In genomic region chr2:148731614-148732326, GRCm38 (mm10) we compare ENCODE assay signal across 7 mouse cellular contexts. TPM values are rescaled to one million over a fixed set of nuclear protein-coding genes. Genes with fewer than 3 reads are reported as not detected.
A peak's percentile ranks its signal among the peaks of the same experiment; 100 is the strongest.
DNase-seq lines count a peak whose midpoint lies in the region; ATAC-seq and TF ChIP-seq lines count a peak whose summit lies in the region.

No protein-coding gene starts in this region.

- peak overlapping the region; percentile 89 for H3K4me3 ChIP-seq in ES-Bruce4 (ENCODE audit: low read depth, low read length)
- H3K4me3 ChIP-seq in heart, embryonic 10.5 days = peak overlapping the region; percentile 87
- peak overlapping the region; percentile 82 for H3K4me3 ChIP-seq in lung, embryonic 15.5 days

- TF ChIP-seq EP300 in ES-Bruce4 (IDR thresholded peaks at IDR 0.05; ENCODE audit: insufficient read depth, low read depth, low read length) = no peak

- H3K36me3 ChIP-seq in ES-Bruce4 (ENCODE audit: control insufficient read depth, insufficient read depth, low read length, poor library complexity, severe bottlenecking) = no peaks in the 10 kb centered on the region
- no peaks in the 10 kb centered on the region for H3K36me3 ChIP-seq in heart, embryonic 10.5 days
- H3K36me3 ChIP-seq in lung, embryonic 15.5 days = no peaks in the 10 kb centered on the region

- peak overlapping the region; percentile 48 for H3K9ac ChIP-seq in ES-Bruce4 (ENCODE audit: low read depth, poor library complexity, severe bottlenecking)
- peak overlapping the region; percentile 73 for H3K9ac ChIP-seq in lung, embryonic 15.5 days

- peak; percentile 18 for DNase-seq in ZHBTc4 (ENCODE audit: low read depth, low spot score)
- peak; percentile 39 for DNase-seq in embryo, embryonic 10.5 days (ENCODE audit: low spot score)
- no peak for DNase-seq in heart, embryonic 10.5 days (ENCODE audit: low spot score)
- peak; percentile 25 for DNase-seq in kidney, adult 9 months
- peak; percentile 4 for DNase-seq in ovary, postnatal 10 days (ENCODE audit: low spot score)

- H3K27me3 ChIP-seq in ES-Bruce4 (ENCODE audit: control insufficient read depth, insufficient read depth, low read length, poor library complexity, severe bottlenecking) = no peaks in the 10 kb centered on the region
- H3K27me3 ChIP-seq in heart, embryonic 10.5 days (ENCODE audit: insufficient read depth, poor library complexity, severe bottlenecking) = no peaks in the 10 kb centered on the region
- H3K27me3 ChIP-seq in lung, embryonic 15.5 days = no peaks in the 10 kb centered on the region

- no peak overlapping the region for H3K27ac ChIP-seq in ES-Bruce4 (ENCODE audit: insufficient read depth, low read length)
- H3K27ac ChIP-seq in heart, embryonic 10.5 days = peak overlapping the region; percentile 87
- no peak overlapping the region for H3K27ac ChIP-seq in lung, embryonic 15.5 days

- no peaks in the 10 kb centered on the region for H3K4me1 ChIP-seq in ES-Bruce4 (ENCODE audit: control insufficient read depth, insufficient read depth, low read length)
- H3K4me1 ChIP-seq in heart, embryonic 10.5 days = peaks cover 6% of the 10 kb centered on the region; the same call in 1 of the 2 replicates
- H3K4me1 ChIP-seq in lung, embryonic 15.5 days = 0 out of 2 replicates have a peak, but pooled peaks cover 3% of the 10 kb centered on the region

- peaks cover 8% of the 10 kb centered on the region for H3K9me3 ChIP-seq in ES-Bruce4 (replicated peaks; ENCODE audit: control insufficient read depth, insufficient read depth, low read length, poor library complexity, severe bottlenecking)
- no peaks in the 10 kb centered on the region for H3K9me3 ChIP-seq in heart, embryonic 10.5 days
- no peaks in the 10 kb centered on the region for H3K9me3 ChIP-seq in lung, embryonic 15.5 days

- WGBS in heart, embryonic 10.5 days = 2% methylated on average over 35 of the region's 35 CpGs
- WGBS in lung, embryonic 15.5 days = 2% methylated on average over 35 of the region's 35 CpGs

- ATAC-seq in lung, embryonic 15.5 days (ENCODE audit: borderline replicate concordance, extremely low read depth, low FRiP score, low TSS enrichment) = peak; percentile 59

- no peak for TF ChIP-seq POLR2A in ES-Bruce4 (IDR thresholded peaks at IDR 0.05; ENCODE audit: insufficient read depth, low read length)

- H3K4me2 ChIP-seq in lung, embryonic 15.5 days = peak overlapping the region; percentile 84

- TF ChIP-seq CTCF in ES-Bruce4 (IDR thresholded peaks at IDR 0.05; ENCODE audit: low read depth, low read length) = no peak

RNA-seq across cellular contexts. Expression of gene Napb, which starts 0.5 kb away (rescaled TPM):
- polyA plus RNA-seq in ES-Bruce4 (2011; ENCODE audit: insufficient read depth, insufficient read length, low read depth, missing spikeins) = 3.7 and 4.3 TPM in 2 replicates
- 2.5 and 2.7 TPM in 2 replicates for polyA plus RNA-seq in heart, embryonic 10.5 days (2016; fragmentation: Nextera tagmentation; extraction: Ambion mirVana)
- polyA plus RNA-seq in lung, embryonic 15.5 days (2015; fragmentation: Nextera tagmentation; extraction: Ambion mirVana) = 1.9 and 2.5 TPM in 2 replicates

RNA-seq across cellular contexts. Expression of gene Cstl1, which starts 18.4 kb away (rescaled TPM):
- not detected in 2 replicates for polyA plus RNA-seq in ES-Bruce4 (2011; ENCODE audit: insufficient read depth, insufficient read length, low read depth, missing spikeins)
- polyA plus RNA-seq in heart, embryonic 10.5 days (2016; fragmentation: Nextera tagmentation; extraction: Ambion mirVana) = not detected in 2 replicates
- not detected in 2 replicates for polyA plus RNA-seq in lung, embryonic 15.5 days (2015; fragmentation: Nextera tagmentation; extraction: Ambion mirVana)

RNA-seq across cellular contexts. Expression of gene Cst11, which starts 39.5 kb away (rescaled TPM):
- polyA plus RNA-seq in ES-Bruce4 (2011; ENCODE audit: insufficient read depth, insufficient read length, low read depth, missing spikeins) = not detected in 2 replicates
- polyA plus RNA-seq in heart, embryonic 10.5 days (2016; fragmentation: Nextera tagmentation; extraction: Ambion mirVana) = not detected in 2 replicates
- not detected in 2 replicates for polyA plus RNA-seq in lung, embryonic 15.5 days (2015; fragmentation: Nextera tagmentation; extraction: Ambion mirVana)

RNA-seq across cellular contexts. Expression of gene 8030411F24Rik, which starts 50.0 kb away (rescaled TPM):
- polyA plus RNA-seq in ES-Bruce4 (2011; ENCODE audit: insufficient read depth, insufficient read length, low read depth, missing spikeins) = not detected in 2 replicates
- polyA plus RNA-seq in heart, embryonic 10.5 days (2016; fragmentation: Nextera tagmentation; extraction: Ambion mirVana) = not detected in 2 replicates
- not detected in 2 replicates for polyA plus RNA-seq in lung, embryonic 15.5 days (2015; fragmentation: Nextera tagmentation; extraction: Ambion mirVana)

RNA-seq across cellular contexts. Expression of gene Gzf1, which starts 50.9 kb away (rescaled TPM):
- polyA plus RNA-seq in ES-Bruce4 (2011; ENCODE audit: insufficient read depth, insufficient read length, low read depth, missing spikeins) = 24.1 and 24.8 TPM in 2 replicates
- polyA plus RNA-seq in heart, embryonic 10.5 days (2016; fragmentation: Nextera tagmentation; extraction: Ambion mirVana) = 16.9 and 18.3 TPM in 2 replicates
- 19.1 and 19.7 TPM in 2 replicates for polyA plus RNA-seq in lung, embryonic 15.5 days (2015; fragmentation: Nextera tagmentation; extraction: Ambion mirVana)
